Mouse (Mus musculus) kidney, adult 2 months (tissue): Measurements from ENCODE around the gene Mpo. TPM values are rescaled to one million over a fixed set of nuclear protein-coding genes. Genes with fewer than 3 reads are reported as not detected.

Experiments
- DNase-seq: peaks from one replicate; pipeline ENCODE4 v3.0.0; 2021
- H3K27ac ChIP-seq: fragments of 200-500 bp; 2 replicates; pipeline ENCODE4 v1.5.1; 2012; ENCODE audit warnings: low read depth, low read length, control low read depth, inconsistent platforms; ENCODE audit not compliant: insufficient read depth
- H3K27me3 ChIP-seq: fragments of 200-500 bp; replicated peaks from 2 replicates; pipeline ENCODE4 v1.6.1; 2012; ENCODE audit warnings: mild to moderate bottlenecking, moderate library complexity, low read length, inconsistent platforms; ENCODE audit not compliant: control insufficient read depth, insufficient read depth
- H3K36me3 ChIP-seq: fragments of 200-500 bp; 2 replicates; pipeline ENCODE4 v1.6.1; 2012; ENCODE audit warnings: mild to moderate bottlenecking, moderate library complexity, low read length, inconsistent platforms; ENCODE audit not compliant: control insufficient read depth, insufficient read depth
- H3K4me1 ChIP-seq: fragments of 200-500 bp; 2 replicates; pipeline ENCODE4 v1.6.1; 2011; ENCODE audit warnings: low read length; ENCODE audit not compliant: control insufficient read depth, insufficient read depth
- H3K4me3 ChIP-seq: fragments of 200-500 bp; 2 replicates; pipeline ENCODE4 v1.5.1; 2011; ENCODE audit warnings: mild to moderate bottlenecking, low read depth, low read length, control low read depth; ENCODE audit not compliant: insufficient read depth
- CTCF ChIP-seq: fragments of 200-500 bp; conservative IDR thresholded peaks from 2 replicates; pipeline ENCODE4 v1.5.1; 2011; ENCODE audit warnings: low read depth, mild to moderate bottlenecking, control low read depth, low read length, moderate library complexity, mixed read lengths; ENCODE audit not compliant: insufficient read depth, insufficient read length
- POLR2A ChIP-seq: fragments of 200-500 bp; IDR thresholded peaks from one replicate; pipeline ENCODE4 v1.6.1; 2011; ENCODE audit warnings: low read depth, low read length, control low read depth
- WGBS: fragments of 180-500 bp; shearing (Covaris S2); methylation state at CpG from one replicate; pipeline ENCODE4 v1.1.7; 2018; 5-methylcytosine and 5-hydroxymethylcytosine counted together
- polyA plus RNA-seq: library from polyadenylated mRNA; depleted of rRNA; stranded (reverse); fragments of >200 nt; gene quantifications from 2 replicates; pipeline ENCODE4 v1.2.3, GENCODE M21; 2012; rRNA removed

Gene Mpo
- polyA plus RNA-seq, 1 experiment = 0.05 TPM

GRCm38 (mm10) chr11:87852690-87853596 is 59.6 kb downstream of the Mpo start, which contains the start of gene Mks1:
Gene Mks1 (plus strand): TSS chr11:87853215.
- peak; percentile 94 for DNase-seq
- Histone ChIP-seq H3K4me1 (peaks cover 8% of the 10 kb centered on the region; the same call in 1 of the 2 replicates), H3K27ac (0 out of 2 replicates have a peak within 1 kb of the TSS, but pooled peaks have one; percentile 10), H3K4me3 (peak within 1 kb of the TSS; percentile 76), H3K36me3 (no peaks in the 10 kb centered on the region), H3K27me3 (no peaks in the 10 kb centered on the region)
- WGBS = 3% methylated on average over 40 of the region's 40 CpGs
- no peak for TF ChIP-seq CTCF
- TF ChIP-seq POLR2A = peak; percentile 78

GRCm38 (mm10) chr11:87853597-87853954 is 60.2 kb downstream of the Mpo start:
- peaks cover 8% of the 10 kb centered on the region; the same call in 1 of the 2 replicates for H3K4me1 ChIP-seq
- no peak overlapping the region for H3K27ac ChIP-seq
- no peaks in the 10 kb centered on the region; the same call in 1 of the 2 replicates for H3K36me3 ChIP-seq
- H3K27me3 ChIP-seq = no peaks in the 10 kb centered on the region
- peak; percentile 7 for DNase-seq
- no peak for TF ChIP-seq POLR2A
- peak overlapping the region; percentile 76 for H3K4me3 ChIP-seq
- 35% methylated on average over 8 of the region's 8 CpGs for WGBS

Other genes starting within 250 kb of the Mpo start
- gene Gm11492, start 226.9 kb upstream of the Mpo start, polyA plus RNA-seq = not detected in 2 replicates
- gene Sept4, start 224.7 kb upstream of the Mpo start, polyA plus RNA-seq = 36.6 and 43.1 TPM in 2 replicates
- gene Mtmr4, start 201.4 kb upstream of the Mpo start, polyA plus RNA-seq = 26.0 and 29.3 TPM in 2 replicates
- 0.05 and 0.12 TPM in 2 replicates for gene Hsf5, start 176.4 kb upstream of the Mpo start, polyA plus RNA-seq
- gene Rnf43, start 130.9 kb upstream of the Mpo start, polyA plus RNA-seq = 4.0 and 4.6 TPM in 2 replicates
- 96.9 and 135 TPM in 2 replicates for gene Supt4a, start 56.0 kb upstream of the Mpo start, polyA plus RNA-seq
- 3.1 and 4.2 TPM in 2 replicates for gene Tspoap1, start 33.0 kb upstream of the Mpo start, polyA plus RNA-seq
- 0.22 and 0.50 TPM in 2 replicates for gene Lpo, start 34.7 kb downstream of the Mpo start, polyA plus RNA-seq
- gene Mks1, start 59.6 kb downstream of the Mpo start, polyA plus RNA-seq = 9.6 and 11.3 TPM in 2 replicates
- not detected in 2 replicates for gene Epx, start 82.0 kb downstream of the Mpo start, polyA plus RNA-seq
- not detected in 2 replicates for gene Olfr462, start 98.7 kb downstream of the Mpo start, polyA plus RNA-seq
- gene Olfr463, start 103.8 kb downstream of the Mpo start, polyA plus RNA-seq = not detected in 2 replicates
- gene Olfr464, start 127.4 kb downstream of the Mpo start, polyA plus RNA-seq = not detected in 2 replicates
- 136 and 169 TPM in 2 replicates for gene Dynll2, start 194.0 kb downstream of the Mpo start, polyA plus RNA-seq